Mouse (Mus musculus): ENCODE measurements at regions not wholly inside any gene's neighbourhood (a gene's known extent, or its start where the extent isn't known, plus 50 kb on each side); places are given as distances from the start of the nearest gene placed in this dataset.

DNA sequence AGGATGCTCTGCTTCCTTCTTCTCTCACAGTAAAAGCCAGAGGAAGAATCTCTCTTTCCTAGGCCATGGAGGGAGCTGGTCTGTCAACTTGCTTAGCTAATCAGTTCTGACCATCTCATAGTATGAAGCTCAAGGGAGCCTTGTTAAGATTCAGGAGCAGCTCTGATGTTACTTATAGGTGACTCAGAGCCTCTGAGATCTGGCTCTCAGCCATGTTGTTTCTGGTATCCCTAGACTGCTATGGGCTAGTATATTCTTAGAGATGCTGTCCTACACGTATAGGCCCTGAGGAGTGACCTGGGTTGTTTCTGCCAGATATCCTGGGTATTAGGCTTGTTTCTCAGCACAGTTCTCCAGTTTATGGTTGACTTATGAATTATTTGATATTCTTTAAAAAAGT lies 160.9 kb downstream of the 4930564D02Rik start:
- no peak for DNase-seq (ENCODE audit: low spot score)

DNA sequence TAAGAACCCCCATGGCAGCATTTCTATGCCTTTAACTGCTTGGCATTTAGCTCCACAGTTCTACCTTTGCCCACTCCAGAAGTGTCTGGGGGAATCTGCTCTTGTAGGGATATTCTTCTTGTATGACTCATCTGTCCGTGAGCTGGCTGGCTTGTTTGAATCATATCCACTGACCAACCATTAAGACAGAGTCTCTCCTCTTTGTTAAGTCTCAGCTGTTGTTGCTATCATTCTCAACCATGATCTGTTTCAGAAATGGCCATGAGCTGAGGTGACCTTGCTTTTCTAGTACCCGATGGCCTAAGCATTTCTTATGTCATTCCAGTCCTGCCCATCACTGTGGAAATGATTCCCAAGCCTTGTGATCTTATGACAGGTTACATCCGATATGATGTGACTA lies 161.8 kb downstream of the 4930564D02Rik start:
- DNase-seq (ENCODE audit: low spot score): no peak

DNA sequence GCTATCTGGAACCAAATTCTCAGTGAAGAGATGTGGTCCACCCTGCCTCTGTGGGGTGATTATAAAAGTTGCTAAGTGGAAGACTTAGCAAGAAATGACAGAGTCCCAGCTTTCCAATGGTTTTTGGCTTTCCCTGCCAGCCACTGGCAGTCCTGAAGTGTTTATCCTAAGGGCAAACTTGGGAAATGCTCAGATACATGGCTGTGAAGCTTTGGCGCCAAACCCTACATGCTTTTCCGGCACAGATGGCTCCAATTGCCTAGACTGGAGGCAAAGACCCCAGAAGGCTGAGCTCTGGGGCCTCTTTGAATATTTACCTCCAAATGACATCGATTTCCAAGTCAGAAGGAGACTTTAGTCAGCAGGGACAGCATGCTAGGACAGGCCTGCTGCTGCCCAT lies 174.4 kb downstream of the 4930564D02Rik start:
- DNase-seq (ENCODE audit: low spot score): no peak

DNA sequence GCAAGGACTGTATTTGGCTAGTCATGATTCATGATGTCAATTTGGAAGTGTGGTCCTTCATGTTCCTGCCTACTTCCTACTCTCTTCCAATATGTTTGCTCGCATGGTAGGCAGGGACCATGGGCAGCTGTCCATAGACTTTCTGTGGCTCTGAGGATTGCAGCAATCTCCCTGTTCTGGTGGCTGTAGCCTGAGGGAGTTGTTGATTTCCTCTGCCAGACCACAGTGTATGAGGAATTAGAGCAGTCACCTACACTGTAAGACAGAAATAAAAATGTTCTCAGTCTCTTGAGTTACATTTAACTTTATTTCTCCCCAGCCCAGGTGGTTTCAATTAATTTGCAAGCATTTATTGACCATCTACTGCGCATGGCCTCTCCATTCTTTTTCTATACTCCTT lies 190.5 kb downstream of the 4930564D02Rik start:
- no peak for DNase-seq (ENCODE audit: low spot score)

DNA sequence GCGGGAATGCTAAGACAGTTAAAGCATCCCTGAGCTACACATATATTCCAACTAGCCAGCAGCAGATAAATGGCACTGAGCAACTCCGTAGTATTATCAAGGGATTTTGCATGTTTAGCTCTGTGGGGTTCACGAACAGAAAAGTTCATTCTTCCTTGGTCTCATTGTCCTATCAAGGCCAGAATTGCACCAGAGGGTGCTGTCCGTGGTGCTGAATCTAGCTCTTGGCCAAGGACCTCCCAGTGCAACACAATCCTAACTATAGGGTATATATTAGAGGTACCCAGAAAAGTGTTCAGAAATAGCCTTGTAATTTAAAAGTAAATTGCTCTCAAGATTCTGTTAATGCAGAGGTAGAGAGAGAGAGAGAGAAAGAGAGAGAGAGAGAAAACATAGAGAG lies 176.9 kb upstream of the Kcnd3 start:
- DNase-seq (ENCODE audit: low spot score): peak; percentile 12

DNA sequence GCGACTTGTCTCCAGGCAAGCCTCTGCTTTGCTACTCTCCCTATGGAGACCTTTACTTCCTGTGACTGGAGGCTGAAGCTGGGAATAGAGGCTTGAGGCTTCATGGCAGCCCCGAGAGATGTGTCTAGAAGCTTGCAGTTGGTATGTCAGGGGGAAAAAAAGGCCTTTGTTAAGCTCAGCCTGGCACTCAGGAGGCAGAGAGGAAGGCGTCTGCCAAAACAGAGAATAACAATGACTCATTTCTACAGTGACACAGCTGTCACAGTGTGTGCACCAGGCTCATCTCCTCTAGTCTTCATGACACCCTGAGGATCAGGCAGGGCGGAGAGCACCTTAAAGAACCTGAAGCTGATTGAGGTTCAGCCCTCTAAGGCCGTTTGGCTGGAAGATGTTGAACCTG lies 171.2 kb upstream of the Kcnd3 start:
- no peak for DNase-seq (ENCODE audit: low spot score)

DNA sequence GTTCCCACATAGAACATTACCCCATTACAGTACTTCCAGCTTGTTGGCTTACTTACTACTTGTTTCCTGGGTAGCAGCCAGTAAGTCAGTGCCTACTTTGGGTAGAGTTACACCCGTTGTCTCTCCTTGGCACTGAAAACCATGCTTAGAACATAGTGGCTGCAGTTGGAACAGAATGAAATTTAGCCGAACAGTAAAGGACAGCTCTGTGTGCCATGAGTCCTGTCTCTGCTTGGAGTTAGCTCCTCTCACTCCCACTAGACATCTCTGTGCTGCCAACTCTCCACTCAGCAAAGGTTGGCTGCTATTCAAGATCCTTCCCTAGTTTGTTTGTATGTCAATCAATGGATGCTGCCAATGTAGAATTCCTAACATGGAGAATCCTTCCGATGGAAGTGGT lies 170.4 kb upstream of the Kcnd3 start:
- DNase-seq (ENCODE audit: low spot score): no peak

DNA sequence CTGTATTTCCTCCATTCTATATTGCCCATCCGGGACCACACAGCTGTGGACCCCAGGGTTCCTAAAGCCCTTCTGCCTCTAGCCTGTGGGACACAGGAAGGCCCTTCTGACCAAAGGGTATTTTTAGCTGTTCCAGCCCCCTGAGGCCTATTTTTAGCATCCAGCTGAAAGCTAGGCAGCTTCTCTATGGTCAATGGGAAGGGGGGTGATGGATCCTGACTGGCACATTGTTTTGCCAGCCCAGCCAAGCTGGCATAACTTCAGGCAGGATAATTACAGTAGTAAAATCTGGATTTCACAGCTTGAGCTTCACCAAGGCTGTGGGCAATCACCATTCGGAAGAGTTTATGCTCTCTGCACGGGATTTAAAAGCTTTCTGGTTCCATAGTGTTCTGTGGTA lies 153.9 kb upstream of the Kcnd3 start:
- DNase-seq (ENCODE audit: low spot score): no peak

DNA sequence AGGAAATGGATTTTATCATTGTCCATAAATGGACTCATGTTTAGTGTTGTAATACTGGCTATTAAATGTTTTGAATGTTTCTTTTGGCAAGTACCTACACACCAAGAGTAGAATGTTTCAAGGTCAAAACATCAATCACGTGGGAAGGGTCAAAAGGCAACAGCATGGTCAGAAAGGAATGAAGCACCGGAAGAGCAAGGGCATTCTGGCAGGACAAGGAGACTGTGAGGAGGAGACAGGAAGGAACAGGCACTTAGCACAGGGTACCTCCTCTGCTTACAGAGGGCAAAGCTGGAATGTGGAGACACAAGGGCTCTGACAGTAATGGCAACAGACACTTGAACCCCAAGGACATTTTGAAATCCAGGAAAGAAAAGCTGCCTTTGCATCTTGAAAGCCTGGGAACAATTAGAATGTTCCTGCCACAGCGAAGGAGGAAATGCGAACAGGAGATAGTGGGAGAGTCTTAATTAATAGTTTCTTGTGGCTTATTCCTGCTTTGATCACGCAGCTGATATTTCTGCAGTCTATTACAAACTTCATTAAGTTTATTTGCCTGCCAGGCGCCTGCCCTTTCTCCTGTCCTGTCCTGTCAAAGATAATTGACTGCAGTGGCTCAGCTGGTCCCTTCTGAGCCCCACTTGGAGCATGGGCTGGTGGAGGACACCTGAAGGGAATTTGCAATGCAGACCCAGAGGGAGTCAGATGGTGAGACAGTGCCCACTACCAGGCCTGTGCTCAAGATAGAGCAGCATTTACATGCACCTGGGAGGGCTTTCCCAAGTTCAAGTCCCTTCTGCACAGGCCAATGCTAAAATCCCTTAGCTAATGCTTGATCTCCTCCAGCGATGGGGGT lies 151.2 kb upstream of the Kcnd3 start:
- DNase-seq (ENCODE audit: low spot score): no peak

DNA sequence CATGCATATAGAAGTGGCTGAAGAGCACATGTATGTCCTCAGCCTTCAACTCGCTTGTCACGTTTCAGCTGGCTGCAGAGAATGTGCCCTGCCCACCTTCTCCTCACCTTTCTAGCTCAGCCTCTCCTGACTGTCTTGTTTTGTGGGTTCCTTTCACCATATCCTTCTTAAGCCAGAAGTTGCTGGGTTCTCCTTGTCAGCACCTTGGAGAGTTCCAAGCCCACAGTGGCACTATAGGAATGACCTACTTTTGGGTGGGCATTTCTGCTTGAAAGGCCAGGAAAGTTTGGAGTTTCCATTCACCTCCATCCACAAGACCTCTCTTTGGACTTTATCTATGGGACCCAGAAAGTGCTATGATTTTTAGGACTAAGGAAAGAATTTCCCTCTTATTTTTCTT lies 144.5 kb upstream of the Kcnd3 start:
- DNase-seq (ENCODE audit: low spot score): no peak

DNA sequence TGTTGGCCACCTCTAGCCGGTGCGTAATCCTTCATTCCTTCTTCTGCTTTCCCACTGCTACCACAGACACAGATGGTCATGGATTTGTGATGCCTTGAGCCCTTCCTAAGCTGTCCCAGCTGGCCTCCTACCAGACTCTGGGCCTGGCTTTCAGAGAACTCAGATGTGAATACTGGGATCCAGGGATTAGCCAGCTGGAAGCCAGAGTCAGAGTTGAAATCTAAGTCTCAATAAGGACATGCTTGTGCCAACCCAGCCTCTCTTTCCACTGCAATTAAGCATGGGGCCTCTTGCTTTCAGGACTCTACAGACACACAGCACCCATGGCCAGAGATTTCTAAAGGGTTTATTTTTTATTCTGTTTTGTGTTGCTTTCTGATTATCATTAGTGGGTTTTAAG lies 143.1 kb upstream of the Kcnd3 start:
- no peak for DNase-seq (ENCODE audit: low spot score)

DNA sequence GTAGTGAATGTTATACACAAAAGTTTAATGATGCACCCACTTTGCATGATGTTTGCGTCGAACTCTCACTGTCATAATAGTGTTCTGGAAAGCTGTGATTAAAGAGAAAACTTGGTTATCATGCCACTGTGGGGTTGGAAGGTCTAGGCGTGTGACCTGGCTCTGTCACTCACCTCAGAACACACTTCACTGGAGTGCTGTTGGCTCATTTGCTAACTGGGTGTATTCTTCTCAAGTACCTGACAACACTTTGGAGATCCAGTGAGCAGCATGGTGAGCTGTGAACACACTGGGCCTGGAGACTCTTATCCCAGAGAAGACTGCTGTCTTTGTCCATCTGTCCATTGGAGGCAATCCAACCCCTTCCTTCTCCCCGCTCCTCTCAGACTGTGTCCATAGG lies 98.9 kb upstream of the Kcnd3 start:
- DNase-seq (ENCODE audit: low spot score): no peak

DNA sequence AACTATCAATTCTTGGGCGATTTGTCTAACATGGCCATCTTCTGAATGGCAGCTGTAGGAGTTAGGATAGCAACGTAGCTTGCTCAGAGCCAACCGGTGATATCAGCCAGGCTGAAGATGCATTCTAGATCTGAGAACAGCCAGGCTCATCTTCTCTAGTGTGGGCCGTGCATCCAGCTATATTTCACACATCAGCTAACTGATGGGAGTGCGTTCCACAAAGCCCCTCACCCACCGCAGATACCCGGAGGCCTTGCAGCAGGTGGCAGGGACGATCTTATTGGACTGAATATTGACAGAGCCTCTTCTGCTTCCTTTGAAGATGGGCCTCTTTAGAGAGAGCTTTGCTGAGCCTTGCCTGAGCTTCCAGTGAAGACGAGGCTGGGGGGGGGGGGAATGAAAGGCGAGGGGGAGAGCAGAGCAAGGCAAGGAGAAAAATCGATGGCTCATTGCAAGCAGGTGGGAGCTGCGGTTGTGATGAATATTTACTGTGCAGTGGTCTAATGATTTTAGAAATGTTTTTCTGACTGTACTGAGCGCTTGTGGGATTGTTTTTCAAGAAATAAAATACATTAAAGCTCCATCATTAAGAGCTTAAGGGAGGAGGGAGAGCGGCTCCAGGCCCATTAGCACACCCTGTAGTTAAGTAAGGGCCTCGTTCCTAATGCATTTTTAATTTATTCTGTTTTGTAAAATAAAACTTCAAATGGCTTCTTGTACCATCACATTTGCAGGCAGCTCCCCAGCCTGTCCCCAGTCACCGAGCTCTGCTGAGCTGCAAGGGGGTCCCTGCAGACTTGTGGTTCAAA lies 97.8 kb upstream of the Kcnd3 start:
- DNase-seq (ENCODE audit: low spot score): no peak

DNA sequence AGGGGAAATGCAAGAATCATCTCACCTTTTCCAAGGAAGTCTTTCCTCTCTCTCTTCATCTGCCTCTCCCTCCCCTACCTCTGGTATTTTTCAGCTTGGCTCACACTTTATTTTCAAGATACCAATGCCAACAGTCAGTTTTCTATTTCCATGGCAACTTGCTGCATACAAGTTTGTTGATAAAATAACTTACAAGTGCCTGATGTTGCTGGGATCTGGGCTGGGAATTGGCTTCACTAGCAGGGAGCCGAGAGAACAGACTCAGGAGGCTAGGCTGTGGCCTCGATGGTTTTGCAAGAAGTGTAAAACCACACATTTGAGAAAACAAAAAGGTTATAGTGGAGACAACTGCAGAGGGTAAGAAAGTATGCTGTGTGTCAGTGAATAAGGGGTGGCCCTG lies 94.6 kb upstream of the Kcnd3 start:
- DNase-seq (ENCODE audit: low spot score): no peak

DNA sequence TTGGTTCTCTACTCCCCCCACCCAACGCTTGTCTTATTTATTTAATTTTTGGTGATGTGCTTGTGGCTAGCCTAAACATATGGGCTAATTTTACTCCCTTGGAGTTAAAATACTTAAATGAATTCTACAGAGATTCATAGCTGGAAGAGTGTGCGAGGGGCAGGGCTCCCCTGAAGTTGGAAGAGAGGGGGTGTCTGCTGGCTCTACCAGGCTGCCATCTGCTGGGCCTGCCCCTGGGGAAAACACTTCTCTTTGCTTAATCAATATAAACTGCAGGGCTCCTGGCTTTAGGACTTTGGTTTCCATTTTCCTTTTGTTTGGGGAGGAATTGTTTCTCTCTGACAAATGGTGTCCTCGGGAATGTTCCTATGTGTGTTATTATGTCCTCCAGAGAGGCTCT lies 92.5 kb upstream of the Kcnd3 start:
- no peak for DNase-seq (ENCODE audit: low spot score)

DNA sequence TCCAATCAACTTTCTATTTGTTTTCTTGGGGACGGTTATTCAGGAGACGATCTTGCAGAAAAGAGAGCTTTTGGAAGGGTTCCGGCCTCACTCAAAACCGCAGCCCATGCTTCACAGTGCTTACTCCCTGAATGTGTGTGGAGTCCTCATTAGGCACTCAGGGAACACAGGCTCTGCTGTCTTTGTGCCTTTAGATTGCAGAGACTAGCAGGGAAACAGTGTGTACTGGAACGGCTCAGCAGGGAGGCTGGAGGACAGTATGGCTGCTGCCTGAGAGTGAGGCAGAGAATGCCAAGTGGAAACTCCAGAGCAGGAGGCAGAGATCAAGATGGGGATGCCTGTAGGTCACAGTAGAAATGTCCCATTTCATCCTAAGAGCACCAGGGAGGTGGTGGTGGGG lies 87.4 kb upstream of the Kcnd3 start:
- DNase-seq (ENCODE audit: low spot score): no peak

DNA sequence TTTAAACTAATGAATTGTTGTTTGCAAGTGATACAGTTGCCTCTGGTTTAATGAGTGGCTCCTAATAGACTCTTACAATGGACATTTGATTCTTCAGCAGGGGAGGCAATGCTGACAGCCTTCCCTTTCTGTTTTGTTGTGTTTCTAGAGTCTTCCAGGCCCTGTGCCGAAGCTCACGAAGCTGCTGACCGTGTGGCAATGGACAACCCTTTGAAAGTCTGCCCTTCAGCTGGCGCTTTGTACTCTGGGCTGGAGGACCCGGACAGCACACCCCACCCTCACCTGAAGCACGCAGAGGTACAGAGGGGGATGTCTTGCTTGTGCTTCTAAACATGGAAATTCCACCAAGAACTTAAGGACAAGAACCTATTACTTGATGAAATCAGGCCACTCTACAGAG lies 85.3 kb upstream of the Kcnd3 start:
- no peak for DNase-seq (ENCODE audit: low spot score)

DNA sequence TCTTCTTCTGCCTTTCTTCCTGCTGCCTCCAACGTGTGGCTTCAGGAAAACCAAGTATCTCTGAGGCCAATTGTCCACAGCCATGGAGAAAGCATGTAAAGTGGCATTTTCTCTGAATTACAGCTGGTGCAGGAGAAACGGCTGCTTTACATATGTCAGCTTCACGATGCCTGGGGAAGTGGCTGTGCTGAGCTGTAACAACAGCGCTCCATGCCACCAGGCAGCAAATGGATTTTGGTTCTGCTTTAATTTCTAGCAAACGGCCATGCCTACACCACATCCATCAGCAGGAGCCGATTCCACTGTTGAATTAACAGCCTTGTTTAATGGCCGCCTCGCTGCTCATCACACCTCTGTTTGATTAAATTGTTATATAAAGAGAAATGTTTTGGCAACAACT lies 84.2 kb upstream of the Kcnd3 start:
- no peak for DNase-seq (ENCODE audit: low spot score)

DNA sequence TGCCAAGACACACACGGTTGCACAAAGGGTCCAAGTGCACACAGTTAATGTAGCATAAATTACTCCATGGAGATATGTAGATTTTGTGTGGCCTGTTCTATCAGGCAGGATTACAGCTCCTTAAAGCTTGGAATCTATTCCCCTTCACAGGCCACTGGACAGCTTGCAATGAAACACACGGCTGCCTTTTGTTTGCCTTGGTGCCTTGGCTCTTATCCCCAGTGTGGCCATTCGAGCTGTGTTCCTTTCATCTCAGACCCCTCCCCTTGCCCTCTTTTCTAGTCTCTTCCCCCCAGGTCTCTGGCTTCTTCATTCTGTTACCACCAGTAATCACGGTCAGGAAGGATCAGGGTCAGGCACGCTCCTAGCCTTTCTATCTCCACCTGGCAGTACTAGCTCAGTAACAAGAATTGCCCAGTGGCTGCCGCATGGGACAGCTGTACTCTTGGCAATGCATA lies 79.7 kb upstream of the Kcnd3 start:
- no peak for DNase-seq (ENCODE audit: low spot score)

DNA sequence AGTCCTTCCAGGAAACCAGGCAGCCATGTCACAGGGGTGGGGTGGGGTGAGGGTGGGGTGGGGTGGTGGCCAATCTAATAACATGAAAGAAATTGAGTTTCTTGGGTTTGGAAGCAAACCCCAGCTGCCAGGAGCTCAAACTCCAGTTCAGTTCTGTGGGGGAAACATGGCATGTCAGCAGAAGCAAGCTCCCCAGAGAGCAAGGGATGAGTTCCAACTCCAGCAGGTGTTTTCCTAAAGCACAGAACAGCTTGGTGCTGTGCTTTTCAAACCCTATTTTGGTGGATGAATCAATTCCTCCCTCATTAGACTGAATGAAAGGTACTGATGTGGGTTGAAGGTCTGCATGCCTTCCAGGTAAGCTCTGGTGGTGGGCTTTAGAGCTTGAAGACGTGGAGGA lies 77.8 kb upstream of the Kcnd3 start:
- DNase-seq (ENCODE audit: low spot score): no peak

DNA sequence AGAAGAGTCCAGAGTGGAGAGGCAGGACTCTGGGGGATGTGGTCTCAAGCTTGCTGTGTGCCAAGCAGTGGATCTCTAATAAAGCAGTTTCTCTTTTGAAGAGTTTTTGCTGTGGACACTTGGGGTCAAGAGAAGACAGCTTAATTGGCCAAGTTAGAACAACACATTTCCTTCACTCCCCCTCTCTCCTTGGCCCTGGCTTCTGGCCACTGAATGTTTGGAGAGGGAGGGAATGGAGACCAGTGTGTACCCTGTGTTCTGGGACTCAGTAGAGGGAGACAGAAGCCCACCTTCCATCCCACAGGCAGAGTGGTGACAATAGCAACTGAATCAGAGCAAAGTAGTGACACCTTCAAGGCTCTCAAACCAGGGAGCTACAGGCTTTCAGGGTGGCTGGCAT lies 77.3 kb upstream of the Kcnd3 start:
- no peak for DNase-seq (ENCODE audit: low spot score)

DNA sequence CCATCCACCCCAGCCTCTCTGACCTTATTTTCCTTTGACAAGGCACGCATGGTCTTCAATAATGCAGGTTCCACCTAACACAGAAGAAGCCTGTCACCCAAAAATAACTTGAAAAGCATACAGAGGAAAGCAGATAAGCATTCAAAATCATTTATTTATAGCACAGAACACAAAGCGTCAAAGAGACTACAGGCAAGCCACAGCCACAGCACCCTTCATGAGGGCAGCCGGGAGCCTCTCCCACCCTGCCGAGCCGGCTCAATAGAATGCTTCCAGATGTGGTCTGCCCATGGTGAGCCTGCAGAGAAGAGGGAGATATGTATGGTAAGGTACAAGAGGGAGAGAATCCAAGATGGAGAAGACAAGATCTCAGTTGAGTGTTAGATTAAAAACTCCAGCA lies 76.7 kb upstream of the Kcnd3 start:
- DNase-seq (ENCODE audit: low spot score): no peak

DNA sequence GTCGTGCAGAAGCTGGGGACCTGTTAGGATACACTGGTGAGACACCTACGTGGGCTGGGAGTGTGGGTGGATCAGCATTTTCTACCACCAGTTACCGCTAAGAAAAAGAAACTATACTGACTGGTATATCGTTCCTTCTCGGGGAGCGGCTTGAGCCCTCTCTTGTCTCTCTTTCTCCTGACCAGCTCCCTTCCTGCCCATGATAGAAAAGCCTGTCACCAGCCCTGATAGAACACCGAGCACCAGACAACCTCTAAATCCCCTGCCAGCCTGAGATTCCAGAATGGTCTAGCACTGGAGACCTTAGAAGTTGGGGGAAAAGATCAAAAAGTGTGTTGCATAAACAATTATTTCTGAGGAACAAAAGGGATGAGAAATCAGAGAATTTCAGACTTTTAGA lies 76.3 kb upstream of the Kcnd3 start:
- DNase-seq (ENCODE audit: low spot score): no peak

DNA sequence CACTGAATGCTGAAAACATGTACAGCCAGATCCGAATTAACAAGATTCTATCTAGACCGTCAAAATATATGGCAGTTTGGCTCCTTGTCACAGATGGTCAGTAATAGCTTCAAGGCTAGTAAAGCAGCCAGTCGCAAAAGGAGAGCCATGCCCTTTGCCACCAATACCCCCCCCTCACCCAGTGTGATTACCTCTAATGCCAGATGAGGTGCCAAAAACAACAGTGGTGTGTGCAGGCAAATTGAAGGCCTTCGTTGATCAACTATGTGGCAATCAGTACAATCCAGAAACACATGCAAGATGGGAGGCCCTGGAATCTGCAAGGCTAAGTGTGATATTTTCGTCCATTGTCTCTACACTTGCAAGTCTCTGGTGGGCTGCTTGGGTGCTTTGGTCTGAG lies 75.8 kb upstream of the Kcnd3 start:
- DNase-seq (ENCODE audit: low spot score): no peak

All from yolk sac, embryonic 10.5 days (tissue).